ENCODE assay signal across 34 mouse cellular contexts in genomic region chr2:145262153-145262552, GRCm38 (mm10).
"Had no signal": no experiment of that assay in that cellular context is flagged by ENCODE, and none has a peak within 500 bp of the region (broad histone marks: within the 10 kb centered on the region; RNA-seq: fewer than 3 reads in every experiment).

No protein-coding gene starts in this region.

- H3K27me3 ChIP-seq: heart, embryonic 12.5 days; heart, embryonic 13.5 days; heart, embryonic 15.5 days; hindbrain, embryonic 12.5 days; hindbrain, embryonic 13.5 days; hindbrain, embryonic 15.5 days; intestine, embryonic 15.5 days; kidney, embryonic 15.5 days had no signal

- ATAC-seq: hindbrain, embryonic 16.5 days; hindbrain, postnatal 0 days; inflammation-experienced regulatory T-cells, adult 6 months; intestine, embryonic 15.5 days; intestine, embryonic 16.5 days; intestine, postnatal 0 days had no signal

- DNase-seq: heart, postnatal 10 days; heart, postnatal 14 days; heart, postnatal 36 days; heart, postnatal 4 days; kidney, adult 11 months; kidney, adult 18-20 months; kidney, adult 2 months; kidney, adult 8-10 months; kidney, postnatal 10 days; kidney, postnatal 14 days; kidney, postnatal 25 days; kidney, postnatal 36 days; kidney, postnatal 4 days; layer of hippocampus, adult 9-11 months; layer of hippocampus, postnatal 36 days had no signal

- H3K9ac ChIP-seq: heart, embryonic 12.5 days; heart, embryonic 13.5 days; heart, embryonic 15.5 days; hindbrain, embryonic 12.5 days; hindbrain, embryonic 13.5 days; hindbrain, embryonic 14.5 days; hindbrain, embryonic 15.5 days; intestine, embryonic 15.5 days; kidney, embryonic 15.5 days had no signal

- H3K9me3 ChIP-seq: heart, embryonic 10.5 days; heart, embryonic 12.5 days; heart, embryonic 13.5 days; heart, embryonic 15.5 days; hindbrain, embryonic 10.5 days; hindbrain, embryonic 12.5 days; hindbrain, embryonic 13.5 days; hindbrain, embryonic 15.5 days; intestine, embryonic 15.5 days; kidney, embryonic 15.5 days had no signal

- H3K36me3 ChIP-seq: heart, embryonic 10.5 days; heart, embryonic 12.5 days; heart, embryonic 13.5 days; heart, embryonic 15.5 days; hindbrain, embryonic 10.5 days; hindbrain, embryonic 12.5 days; hindbrain, embryonic 13.5 days; hindbrain, embryonic 15.5 days; intestine, embryonic 15.5 days; kidney, embryonic 15.5 days had no signal

- H3K4me3 ChIP-seq: heart, embryonic 10.5 days; heart, embryonic 12.5 days; heart, embryonic 13.5 days; heart, embryonic 15.5 days; hindbrain, embryonic 10.5 days; hindbrain, embryonic 12.5 days; hindbrain, embryonic 13.5 days; hindbrain, embryonic 15.5 days; intestine, embryonic 15.5 days; kidney, embryonic 15.5 days; layer of hippocampus, adult 2 months had no signal

- H3K27ac ChIP-seq: heart, embryonic 10.5 days; heart, embryonic 13.5 days; heart, embryonic 15.5 days; hindbrain, embryonic 10.5 days; hindbrain, embryonic 12.5 days; hindbrain, embryonic 13.5 days; hindbrain, embryonic 14.5 days; hindbrain, embryonic 15.5 days; hindbrain, postnatal 0 days; intestine, embryonic 15.5 days; kidney, embryonic 15.5 days; kidney, postnatal 0 days; layer of hippocampus, adult 2 months had no signal

- H3K4me1 ChIP-seq: heart, embryonic 10.5 days; heart, embryonic 12.5 days; hindbrain, embryonic 10.5 days; hindbrain, embryonic 12.5 days; hindbrain, embryonic 13.5 days; hindbrain, embryonic 15.5 days; intestine, embryonic 15.5 days had no signal

- H3K4me2 ChIP-seq: heart, embryonic 11.5 days; heart, embryonic 12.5 days; heart, embryonic 13.5 days; heart, embryonic 15.5 days; hindbrain, embryonic 12.5 days; hindbrain, embryonic 13.5 days; hindbrain, embryonic 14.5 days; hindbrain, embryonic 15.5 days; intestine, embryonic 15.5 days; kidney, embryonic 15.5 days had no signal
